Mouse (Mus musculus) layer of hippocampus, adult 9-11 months (tissue): ENCODE measurements around the gene Cbx2.
A peak's percentile ranks its signal among the peaks of the same experiment; 100 is the strongest.

ENCODE experiments used
- DNase-seq: peaks from one replicate; pipeline ENCODE4 v3.0.0; 2022

Gene Cbx2

DNA sequence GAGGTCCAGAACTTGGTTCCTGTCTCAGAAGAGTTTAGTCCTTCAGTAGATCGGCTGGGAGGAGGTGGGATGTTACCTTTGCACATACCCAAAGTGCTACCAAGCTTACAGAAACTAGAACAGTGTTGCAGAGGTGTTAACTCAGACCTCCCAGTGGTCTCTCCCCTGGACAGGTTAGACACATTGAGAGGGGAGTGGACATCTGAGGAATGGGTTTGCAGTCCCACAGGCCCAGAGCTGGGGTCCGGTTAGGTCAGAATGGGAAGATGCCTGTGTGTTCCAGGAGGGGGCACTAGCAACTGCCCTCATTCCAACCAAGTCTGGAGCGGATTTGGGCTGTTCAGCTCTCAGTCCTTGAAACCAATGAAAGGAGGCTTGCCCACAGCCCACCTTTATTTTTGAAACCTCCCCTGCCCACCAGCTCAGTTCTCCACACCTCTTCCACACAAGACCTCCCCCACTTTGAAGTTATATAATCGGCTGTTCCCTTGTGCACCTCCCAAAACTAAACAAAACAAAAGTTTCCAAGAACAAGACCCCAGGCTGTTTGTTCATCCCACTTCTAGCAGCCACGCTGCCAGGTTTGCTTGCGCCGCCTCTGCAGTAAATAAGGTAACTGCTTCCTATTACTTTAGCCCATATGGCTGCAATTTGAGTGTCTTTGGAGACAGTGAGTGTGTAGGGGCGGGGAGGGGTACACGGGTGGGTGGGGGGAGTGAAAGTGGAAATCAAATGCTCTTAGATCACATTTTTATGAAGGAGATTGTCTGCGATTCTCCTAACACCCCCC lies 21.2 kb downstream of the Cbx2 start:
- DNase-seq: no peak

GRCm38 (mm10) chr11:119044551-119045337 lies 22.0 kb downstream of the Cbx2 start:
- DNase-seq: no peak

DNA sequence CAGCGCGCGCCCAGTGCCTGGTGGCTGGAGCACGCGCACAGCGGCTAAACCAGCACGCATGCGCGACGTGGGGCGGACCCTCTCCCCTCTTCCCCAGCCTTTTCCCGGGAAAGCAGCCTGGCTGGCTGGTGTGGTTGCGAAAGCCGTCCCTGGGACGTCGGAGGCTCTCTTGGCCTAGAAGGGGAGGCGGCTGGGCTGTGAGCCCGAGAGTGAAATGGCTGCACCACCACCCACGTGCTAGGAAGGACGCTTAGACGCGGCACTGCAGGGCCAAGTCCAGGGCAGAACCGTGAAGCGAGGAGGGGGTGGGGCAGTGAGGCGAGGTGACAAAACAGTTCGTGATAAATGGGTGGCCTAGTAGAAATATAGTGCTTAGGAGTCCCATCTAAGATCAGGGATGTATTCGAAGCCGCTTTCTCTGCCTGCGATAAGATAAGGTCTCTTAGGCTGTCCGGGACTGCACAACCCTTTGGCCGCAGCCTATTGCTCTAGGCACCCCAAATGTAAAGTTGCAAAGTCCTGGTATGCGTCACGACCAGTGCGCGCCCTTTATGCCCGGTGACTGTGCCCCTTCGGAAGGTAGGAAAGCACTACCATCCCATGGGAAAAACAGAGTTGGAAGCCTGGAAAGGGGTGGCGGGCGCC lies 24.0 kb downstream of the Cbx2 start:
- DNase-seq: no peak

DNA sequence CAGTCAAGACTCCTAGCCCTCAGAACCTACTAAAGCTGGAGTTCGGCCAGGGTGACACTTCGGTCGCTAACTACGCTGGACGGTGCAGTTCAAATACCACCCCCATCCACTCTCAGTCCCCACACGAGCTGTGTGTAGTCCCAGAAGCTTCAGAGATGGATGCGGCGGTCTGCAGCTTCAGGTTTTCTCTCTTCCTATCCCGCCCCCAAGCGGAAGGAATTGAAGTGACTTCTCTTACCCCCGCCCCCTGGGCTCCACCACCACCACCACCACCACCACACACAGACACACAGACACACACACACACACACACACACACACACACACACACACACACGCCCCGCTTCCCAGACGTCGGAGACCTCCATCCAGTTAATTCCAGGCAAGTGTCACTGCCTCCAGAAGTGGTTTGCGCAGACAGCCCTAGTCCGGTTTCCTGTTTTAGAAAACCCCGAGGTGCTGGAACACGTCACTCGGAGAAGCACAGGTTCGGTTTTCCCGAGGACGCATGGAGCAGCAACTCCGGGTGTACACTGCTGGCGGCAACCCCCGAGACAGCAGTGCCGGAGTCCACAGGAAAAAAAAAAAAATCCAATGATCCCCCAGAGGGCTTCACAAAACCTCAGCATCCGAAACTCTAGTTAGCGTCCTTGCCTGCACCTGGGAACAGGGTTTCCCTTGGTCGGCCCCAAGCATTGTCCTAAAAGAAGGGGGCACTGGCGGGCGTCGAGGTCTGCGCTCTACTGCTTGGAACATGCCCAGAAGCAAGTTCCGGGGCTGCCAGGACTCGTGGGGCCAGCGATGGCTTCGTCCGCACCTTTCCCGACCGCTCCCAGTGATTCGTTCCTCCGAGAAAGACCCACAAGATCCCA lies 24.7 kb downstream of the Cbx2 start:
- no peak for DNase-seq

DNA sequence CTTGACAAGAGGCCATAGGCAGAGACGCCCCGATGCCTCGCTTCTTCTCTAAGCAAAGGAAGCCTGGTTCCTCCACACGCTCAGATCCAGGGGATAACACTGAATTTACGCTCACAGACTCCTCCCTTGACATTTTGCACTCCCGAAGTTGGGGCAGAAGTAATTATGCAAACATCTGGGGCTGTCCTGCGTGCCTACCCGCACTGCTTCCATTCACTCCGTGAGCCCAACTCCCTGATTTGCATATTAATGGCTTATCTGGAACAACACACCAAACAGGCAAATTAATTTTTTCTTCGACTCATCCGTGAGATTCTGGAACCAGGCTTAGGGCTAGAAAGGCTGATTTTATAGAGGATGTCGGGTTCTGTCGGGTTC lies 25.4 kb downstream of the Cbx2 start:
- DNase-seq: no peak

GRCm38 (mm10) chr11:119050361-119050760 lies 27.6 kb downstream of the Cbx2 start:
- DNase-seq: no peak

DNA sequence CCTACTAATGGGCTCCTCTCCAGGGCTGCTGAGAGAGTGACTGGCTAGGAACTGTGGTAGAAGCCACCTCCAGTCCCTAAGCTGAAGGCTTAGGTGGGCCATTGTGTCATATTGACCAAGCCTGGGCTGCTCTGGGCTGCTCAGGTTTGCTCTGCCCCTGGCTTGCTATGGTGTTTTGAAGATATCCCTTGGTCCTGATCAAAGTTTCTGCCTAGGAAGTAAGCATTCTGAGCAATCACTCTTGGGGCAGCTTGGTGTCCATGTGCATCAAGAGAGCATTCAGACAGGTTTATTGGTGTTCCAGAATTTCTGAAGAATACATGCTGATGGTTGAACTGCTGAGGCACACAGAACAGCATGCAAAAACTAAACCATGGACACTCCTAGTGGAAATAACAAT lies 28.7 kb downstream of the Cbx2 start:
- DNase-seq: no peak

DNA sequence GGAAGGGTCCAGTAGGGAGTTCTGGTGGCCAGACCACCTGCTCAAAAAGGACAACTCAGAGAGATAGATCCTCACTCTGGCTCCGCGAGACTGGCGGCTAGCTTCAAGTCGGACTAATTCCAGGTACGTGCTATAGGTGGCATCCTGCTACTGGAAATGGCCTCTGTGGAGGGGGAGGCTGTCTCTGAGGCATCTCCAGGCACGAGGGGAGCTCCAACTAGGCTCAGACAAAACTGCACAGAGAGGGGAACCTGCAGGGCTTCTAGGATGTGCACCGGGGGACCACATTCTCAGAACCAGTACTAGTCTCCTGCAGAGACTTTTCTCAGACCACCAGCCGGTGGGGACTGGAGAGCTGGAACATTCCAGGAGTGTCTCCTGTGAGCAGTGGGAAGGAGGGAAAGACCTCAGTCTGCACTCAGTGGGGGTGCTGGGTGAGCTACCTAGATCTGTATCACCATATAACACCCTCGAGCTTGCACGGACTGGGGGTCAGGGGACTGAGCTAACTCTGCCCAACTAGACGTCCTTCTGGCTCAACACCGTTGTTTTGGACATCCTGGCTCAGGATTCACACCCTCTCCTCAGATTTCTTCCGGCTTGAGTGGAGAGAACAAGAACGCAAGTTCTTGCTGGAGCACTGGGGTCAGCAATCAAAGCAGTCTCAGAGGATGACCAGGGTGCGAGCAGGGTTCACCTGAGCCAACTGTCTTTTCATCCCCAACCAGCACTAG lies 29.3 kb downstream of the Cbx2 start:
- no peak for DNase-seq

DNA sequence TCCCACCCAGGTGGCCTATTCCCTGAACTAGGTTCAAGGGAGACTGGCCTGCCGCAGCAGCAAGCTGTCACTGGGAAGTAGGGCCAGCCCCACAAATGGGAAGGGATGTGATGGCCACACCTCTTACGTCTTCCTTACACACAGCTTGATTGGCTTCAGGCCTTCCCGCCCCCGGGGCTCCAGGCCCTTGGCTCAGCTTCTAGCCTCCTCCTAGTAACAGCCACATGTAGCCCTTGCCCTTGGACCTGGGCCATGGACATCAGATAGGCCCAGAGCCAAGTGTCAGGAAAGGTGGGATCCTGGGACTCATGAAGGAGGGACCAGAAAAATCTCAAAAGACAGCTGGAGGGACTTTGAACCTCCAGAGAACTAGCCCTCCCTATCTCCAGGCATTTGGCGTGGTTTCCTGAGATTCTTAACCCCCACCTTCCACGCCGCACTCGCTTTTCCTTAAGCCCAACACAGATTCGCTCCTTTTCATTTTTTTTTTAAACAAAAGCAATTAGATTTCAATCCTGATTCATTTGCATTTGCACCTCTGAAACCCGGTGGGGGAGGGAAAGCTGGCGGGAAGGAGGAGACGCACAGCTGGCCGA lies 30.0 kb downstream of the Cbx2 start:
- DNase-seq: no peak

- DNase-seq: peak; percentile 85
Measured at GRCm38 (mm10) chr11:119053257-119053670, 30.5 kb downstream of the Cbx2 start.

GRCm38 (mm10) chr11:119053738-119054350 lies 31.1 kb downstream of the Cbx2 start:
- DNase-seq: no peak

DNA sequence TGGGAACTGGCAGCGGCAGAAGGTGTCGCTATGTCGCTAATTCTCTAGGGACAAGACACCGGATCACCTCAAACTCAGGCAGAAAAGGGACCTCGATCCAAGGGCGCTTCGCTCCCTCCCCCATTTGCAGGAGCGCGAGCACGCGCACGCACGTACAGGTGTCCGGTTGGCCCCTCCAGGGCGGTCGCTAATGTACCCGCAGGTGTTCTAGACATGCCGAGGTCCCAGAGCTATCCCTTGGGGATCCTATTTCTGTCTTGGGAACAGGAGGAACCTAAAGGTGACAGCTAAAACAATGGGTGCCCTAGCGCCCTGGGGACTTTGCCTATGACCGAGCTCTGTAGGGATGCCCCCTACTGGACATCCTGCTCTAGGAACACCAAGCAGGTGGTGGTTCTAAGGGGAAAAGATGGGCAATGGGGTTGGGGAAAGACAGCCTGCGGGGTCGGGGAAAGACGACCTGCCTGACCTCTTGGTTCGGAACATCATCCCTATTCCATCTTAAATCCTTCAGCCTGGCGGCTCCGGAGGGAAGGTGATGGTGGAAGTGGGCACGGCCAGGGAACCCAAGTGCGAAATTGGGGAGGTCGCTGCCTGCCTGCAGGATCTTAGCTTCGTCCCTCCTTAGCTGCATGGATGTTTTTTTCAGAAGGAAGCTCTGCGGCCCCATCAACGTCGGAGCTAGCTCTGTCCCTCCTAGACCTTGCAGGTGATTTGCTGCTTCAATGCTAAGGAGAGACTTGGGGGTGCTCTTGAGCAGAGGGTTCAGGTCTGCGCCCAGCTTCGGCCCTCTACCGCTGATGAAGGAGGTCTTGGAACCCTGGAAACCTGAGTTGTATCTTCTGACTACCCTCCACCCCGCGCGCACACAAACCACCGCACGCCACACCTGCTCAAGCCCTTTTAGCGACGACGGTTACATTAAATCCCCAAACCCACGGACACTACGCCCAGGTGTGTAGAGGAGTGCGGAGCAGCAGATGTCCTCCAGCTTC lies 31.9 kb downstream of the Cbx2 start:
- no peak for DNase-seq

DNA sequence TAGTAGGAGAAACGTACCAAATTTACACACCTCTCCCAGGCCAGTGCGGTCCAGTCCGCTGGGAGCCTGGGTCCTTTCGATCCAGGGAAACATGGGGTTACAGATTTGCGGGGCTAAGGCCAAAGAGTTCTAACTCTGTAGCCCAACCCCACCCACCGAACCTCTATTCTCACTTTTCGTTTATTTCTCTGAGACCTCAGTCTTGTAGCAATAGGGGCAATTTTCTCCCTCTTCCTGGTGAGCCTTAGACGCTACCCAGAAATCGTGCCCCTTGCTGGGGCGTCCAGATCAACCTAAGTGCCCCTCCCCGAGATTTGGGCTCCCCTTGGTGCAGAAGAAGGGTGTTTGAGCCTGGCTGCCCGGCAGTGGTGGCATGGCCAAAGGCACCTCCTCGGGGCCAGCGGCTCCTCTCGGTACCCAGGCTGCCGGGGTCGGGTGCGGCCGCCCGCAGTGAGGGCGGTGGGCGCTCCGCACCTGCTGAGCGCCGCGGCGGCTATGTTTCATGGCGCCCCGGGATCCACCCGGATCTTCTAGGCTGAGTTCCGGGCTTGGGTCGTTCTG lies 32.9 kb downstream of the Cbx2 start:
- DNase-seq: no peak

- peak; percentile 38 for DNase-seq
Measured at GRCm38 (mm10) chr11:119056301-119057211, 33.8 kb downstream of the Cbx2 start.

DNA sequence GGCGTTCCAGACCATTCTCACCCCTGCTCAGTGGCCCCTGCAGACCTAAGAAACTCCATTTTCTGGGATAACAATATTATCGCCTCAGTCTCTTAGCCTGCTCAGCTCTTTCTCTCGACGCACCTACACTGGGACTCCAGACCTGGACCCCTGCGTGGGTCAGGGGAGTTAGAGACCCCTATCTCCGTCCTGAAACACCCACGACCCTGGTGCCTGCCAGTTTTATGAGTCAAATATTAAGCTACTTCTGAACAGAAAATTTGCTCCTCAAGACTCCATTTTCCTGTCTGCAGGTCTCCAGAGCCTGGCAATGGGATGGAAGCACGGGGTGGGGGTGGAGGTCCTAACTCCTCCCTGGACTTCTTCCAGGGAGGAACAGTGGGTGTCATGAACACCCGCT lies 34.5 kb downstream of the Cbx2 start:
- no peak for DNase-seq

- DNase-seq: no peak
Measured at GRCm38 (mm10) chr11:119058041-119058995, 35.6 kb downstream of the Cbx2 start.

GRCm38 (mm10) chr11:119059256-119059655 lies 36.5 kb downstream of the Cbx2 start:
- no peak for DNase-seq
